Mouse (Mus musculus) liver, embryonic 12.5 days (tissue): ENCODE measurements around the gene Paxbp1. TPM values are rescaled to one million over a fixed set of nuclear protein-coding genes. Genes with fewer than 3 reads are reported as not detected.

ENCODE experiments used
- ATAC-seq: fragments of 200-750 bp; cut with Nextera tagmentation; 2 replicates; pipeline ENCODE4 v1.8.0; 2017; ENCODE audit warnings: moderate number of reproducible peaks, mild to moderate bottlenecking, moderate library complexity
- H3K27ac ChIP-seq: fragments of 300-500 bp; sonication (generic); 2 replicates; pipeline ENCODE4 v1.5.1; 2016; ENCODE audit warnings: mild to moderate bottlenecking
- H3K27me3 ChIP-seq: fragments of 300-500 bp; sonication (generic); replicated peaks from 2 replicates; pipeline ENCODE4 v1.6.1; 2016; ENCODE audit warnings: mild to moderate bottlenecking, moderate library complexity
- H3K36me3 ChIP-seq: fragments of 300-500 bp; sonication (generic); 2 replicates; pipeline ENCODE4 v1.6.1; 2016; ENCODE audit warnings: mild to moderate bottlenecking, moderate library complexity
- H3K4me1 ChIP-seq: fragments of 300-500 bp; sonication (generic); 2 replicates; pipeline ENCODE4 v1.6.1; 2016
- H3K4me2 ChIP-seq: fragments of 300-500 bp; sonication (generic); 2 replicates; pipeline ENCODE4 v1.6.1; 2016; ENCODE audit warnings: mild to moderate bottlenecking, moderate library complexity
- H3K4me3 ChIP-seq: fragments of 300-500 bp; sonication (generic); 2 replicates; pipeline ENCODE4 v1.5.1; 2016; ENCODE audit warnings: mild to moderate bottlenecking, moderate library complexity
- H3K9ac ChIP-seq: fragments of 300-500 bp; sonication (generic); 2 replicates; pipeline ENCODE4 v1.6.1; 2016; ENCODE audit warnings: mild to moderate bottlenecking, moderate library complexity
- H3K9me3 ChIP-seq: fragments of 300-500 bp; sonication (generic); replicated peaks from 2 replicates; pipeline ENCODE4 v1.6.1; 2016; ENCODE audit warnings: mild to moderate bottlenecking, moderate library complexity
- WGBS: fragments of 180-500 bp; shearing (Covaris S2); methylation state at CpG from one replicate; pipeline ENCODE4 v1.1.7; 2016; ENCODE audit not compliant: insufficient replicate concordance; 5-methylcytosine and 5-hydroxymethylcytosine counted together
- polyA plus RNA-seq: library from polyadenylated mRNA; unstranded; fragments of >200 nt; fragmentation: Nextera tagmentation; extraction: Ambion mirVana; gene quantifications from 2 replicates; pipeline ENCODE4 v1.2.1, GENCODE M21; 2016

Paxbp1 gene
- polyA plus RNA-seq, 1 experiment from 2014 or later: 33.8 TPM

- Histone ChIP-seq H3K4me1 (peaks cover 30% of the 10 kb centered on the region), H3K27me3 (no peaks in the 10 kb centered on the region), H3K4me2 (peak overlapping the region; percentile 68), H3K36me3 (peaks cover 51% of the 10 kb centered on the region), H3K27ac (peak overlapping the region; percentile 94), H3K9ac (peak overlapping the region; percentile 67), H3K4me3 (peak overlapping the region; percentile 46), H3K9me3 (no peaks in the 10 kb centered on the region)
- WGBS: 25% methylated on average over 3 of the region's 3 CpGs
- peak; percentile 99 for ATAC-seq
Observed at GRCm38 (mm10) chr16:90988665-90989064, 55.7 kb downstream of the Paxbp1 start.

- Histone ChIP-seq H3K9me3 (no peaks in the 10 kb centered on the region), H3K4me3 (peak overlapping the region; percentile 46), H3K27ac (peak overlapping the region; percentile 94), H3K4me2 (peak overlapping the region; percentile 68), H3K27me3 (no peaks in the 10 kb centered on the region), H3K4me1 (peaks cover 30% of the 10 kb centered on the region), H3K9ac (peak overlapping the region; percentile 67), H3K36me3 (peaks cover 52% of the 10 kb centered on the region)
- WGBS: 78% methylated on average over 8 of the region's 8 CpGs
- peak; percentile 53 for ATAC-seq
Observed at GRCm38 (mm10) chr16:90988039-90988438, 56.3 kb downstream of the Paxbp1 start.

- Histone ChIP-seq H3K4me2 (no peak overlapping the region), H3K36me3 (peaks cover 76% of the 10 kb centered on the region), H3K27ac (no peak overlapping the region), H3K27me3 (no peaks in the 10 kb centered on the region), H3K4me3 (no peak overlapping the region), H3K9me3 (no peaks in the 10 kb centered on the region), H3K4me1 (peaks cover 10% of the 10 kb centered on the region), H3K9ac (no peak overlapping the region)
- no peak for ATAC-seq
- WGBS: 91% methylated on average over 6 of the region's 6 CpGs
Observed at GRCm38 (mm10) chr16:90971004-90971403, 73.3 kb downstream of the Paxbp1 start.

GRCm38 (mm10) chr16:90966241-90966640, 78.1 kb downstream of the Paxbp1 start:
- Histone ChIP-seq H3K27me3 (no peaks in the 10 kb centered on the region), H3K27ac (no peak overlapping the region), H3K4me3 (no peak overlapping the region), H3K4me2 (no peak overlapping the region), H3K4me1 (peaks cover 41% of the 10 kb centered on the region), H3K36me3 (peaks cover 84% of the 10 kb centered on the region), H3K9ac (no peak overlapping the region), H3K9me3 (no peaks in the 10 kb centered on the region)
- WGBS: 81% methylated on average over 4 of the region's 4 CpGs
- ATAC-seq: no peak

- H3K9ac ChIP-seq: peak overlapping the region; percentile 50
- 0 out of 2 replicates have a peak overlapping the region, but pooled peaks have one; percentile 7 for H3K4me3 ChIP-seq
- H3K27ac ChIP-seq: peak overlapping the region; percentile 88
- peak overlapping the region; percentile 64 for H3K4me2 ChIP-seq
- peak; percentile 99 for ATAC-seq
- H3K27me3 ChIP-seq: no peaks in the 10 kb centered on the region
- peaks cover 35% of the 10 kb centered on the region for H3K4me1 ChIP-seq
- 31% methylated on average over 10 of the region's 10 CpGs for WGBS
- peaks cover 82% of the 10 kb centered on the region for H3K36me3 ChIP-seq
- no peaks in the 10 kb centered on the region for H3K9me3 ChIP-seq
Observed at GRCm38 (mm10) chr16:90964302-90964701, 80.0 kb downstream of the Paxbp1 start.

Other genes starting within 250 kb of the Paxbp1 start
- gene Urb1, start 234.1 kb downstream of the Paxbp1 start, polyA plus RNA-seq: 9.7 and 10.3 TPM in 2 replicates
- gene Eva1c, start 217.8 kb downstream of the Paxbp1 start, polyA plus RNA-seq: 0.11 and 0.30 TPM in 2 replicates
- 41.4 and 44.0 TPM in 2 replicates for gene Cfap298, start 109.4 kb downstream of the Paxbp1 start, polyA plus RNA-seq
- gene Synj1, start 33.2 kb downstream of the Paxbp1 start, polyA plus RNA-seq: 19.8 and 20.5 TPM in 2 replicates
- gene 4932438H23Rik, start 50.6 kb upstream of the Paxbp1 start, polyA plus RNA-seq: not detected in 2 replicates
- gene Olig2, start 180.9 kb upstream of the Paxbp1 start, polyA plus RNA-seq: not detected in 2 replicates
- gene Olig1, start 225.2 kb upstream of the Paxbp1 start, polyA plus RNA-seq: not detected in 2 replicates